Mouse (Mus musculus): ENCODE data around the gene Rbms1. TPM values are rescaled to one million over a fixed set of nuclear protein-coding genes. Genes with fewer than 3 reads are reported as not detected.

Gene Rbms1
- polyA plus RNA-seq, 1 experiment from 2014 or later, result 54.5 TPM

DNA sequence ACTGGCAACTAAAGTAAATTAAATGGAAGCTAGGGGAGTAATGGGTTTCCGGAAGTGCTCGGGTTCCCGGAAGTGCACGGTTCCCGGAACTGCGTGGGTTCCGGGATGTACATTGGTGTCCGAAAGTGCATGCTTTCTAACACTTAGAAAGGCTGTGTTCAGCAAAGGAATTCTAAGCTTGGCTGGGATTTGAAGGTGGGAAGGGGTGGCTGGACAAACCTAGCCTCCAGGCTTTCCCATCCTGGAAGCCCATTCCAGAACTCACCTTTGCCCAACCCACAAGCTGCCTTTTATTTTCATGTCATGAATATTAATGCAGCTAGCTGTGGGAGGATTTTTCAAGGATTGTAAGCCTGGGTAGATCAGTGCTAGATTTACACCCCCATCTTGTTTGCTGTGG, 51.3 kb downstream of the Rbms1 start:
- Histone ChIP-seq H3K9ac (no peak overlapping the region), H3K4me3 (no peak overlapping the region), H3K36me3 (no peaks in the 10 kb centered on the region), H3K9me3 (replicated peaks) (no peaks in the 10 kb centered on the region), H3K4me1 (peaks cover 15% of the 10 kb centered on the region; the same call in 1 of the 2 replicates), H3K4me2 (no peak overlapping the region), H3K27ac (no peak overlapping the region), H3K27me3 (replicated peaks) (no peaks in the 10 kb centered on the region)
- 77% methylated on average over 8 of the region's 8 CpGs for WGBS (ENCODE audit: insufficient replicate concordance)
- ATAC-seq, result no peak

DNA sequence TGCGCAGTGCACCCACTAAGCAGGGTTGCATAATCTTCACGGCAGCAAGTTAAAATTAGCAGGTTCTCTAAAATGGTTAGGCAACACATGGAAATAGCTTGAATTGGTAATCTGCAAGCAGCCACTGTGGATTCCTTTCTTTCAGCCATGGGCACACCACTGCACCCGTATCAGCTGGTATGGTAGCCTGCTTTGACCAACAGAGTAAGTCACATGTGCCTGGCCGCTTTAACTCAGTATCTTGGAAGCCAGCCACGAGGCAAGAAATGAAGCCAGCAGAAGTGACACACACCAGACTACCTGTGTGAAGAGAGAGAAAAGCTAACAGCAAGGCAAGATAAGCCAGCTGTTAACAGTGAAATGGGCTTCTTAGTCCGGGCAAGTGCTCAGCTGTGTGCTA, 52.2 kb downstream of the Rbms1 start:
- H3K4me3 ChIP-seq, result no peak overlapping the region
- H3K4me1 ChIP-seq, result peaks cover 15% of the 10 kb centered on the region; the same call in 1 of the 2 replicates
- ATAC-seq, result no peak
- no peaks in the 10 kb centered on the region for H3K27me3 ChIP-seq (replicated peaks)
- no peaks in the 10 kb centered on the region for H3K9me3 ChIP-seq (replicated peaks)
- no peak overlapping the region for H3K27ac ChIP-seq
- WGBS (ENCODE audit: insufficient replicate concordance), result 33% methylated on average over 6 of the region's 6 CpGs
- H3K9ac ChIP-seq, result no peak overlapping the region
- no peak overlapping the region for H3K4me2 ChIP-seq
- H3K36me3 ChIP-seq, result no peaks in the 10 kb centered on the region

DNA sequence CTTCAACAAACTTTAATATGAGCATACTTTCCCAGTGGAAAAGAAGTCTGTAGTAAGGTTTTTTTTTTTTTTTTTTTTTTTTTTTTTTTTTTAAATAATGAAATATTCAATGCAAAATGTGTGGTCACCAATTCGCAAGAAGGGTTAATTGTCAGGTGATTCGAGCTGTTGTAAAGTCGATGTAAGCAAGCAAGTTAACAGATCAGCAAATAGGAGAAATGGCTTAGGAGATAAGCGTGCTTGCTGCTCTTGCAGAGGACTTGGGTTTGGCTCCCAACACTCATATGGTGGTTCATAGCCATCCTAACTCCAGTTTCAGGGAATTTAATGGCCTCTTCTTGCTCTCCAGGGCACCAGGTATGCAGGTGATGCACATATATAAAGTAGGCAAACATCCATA, 54.4 kb downstream of the Rbms1 start:
- Histone ChIP-seq H3K9me3 (replicated peaks) (no peaks in the 10 kb centered on the region), H3K36me3 (no peaks in the 10 kb centered on the region), H3K4me3 (no peak overlapping the region), H3K4me1 (peaks cover 20% of the 10 kb centered on the region; the same call in 1 of the 2 replicates), H3K4me2 (no peak overlapping the region), H3K27me3 (replicated peaks) (no peaks in the 10 kb centered on the region), H3K27ac (no peak overlapping the region), H3K9ac (no peak overlapping the region)
- 38% methylated on average over 4 of the region's 4 CpGs for whole genome bisulfite sequencing (ENCODE audit: insufficient replicate concordance)
- ATAC-seq, result no peak

DNA sequence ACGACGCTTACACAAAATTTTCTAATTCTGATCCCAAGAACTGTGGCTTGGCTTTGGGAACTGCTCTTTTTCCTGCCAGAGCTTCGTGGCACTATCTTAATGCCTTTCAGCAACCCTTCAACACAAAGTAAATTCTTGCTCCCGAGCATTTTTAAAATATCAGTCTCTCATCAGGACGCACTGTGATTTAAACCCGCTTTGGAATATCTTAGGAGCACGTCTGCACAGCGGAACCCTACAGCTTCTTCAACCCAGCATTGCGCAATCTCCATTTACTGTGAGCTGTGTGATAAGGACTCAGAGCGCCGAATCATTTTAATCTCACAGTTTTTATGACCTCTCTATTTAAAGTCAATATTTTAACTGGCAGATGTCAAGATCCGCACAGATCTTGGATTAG, 54.9 kb downstream of the Rbms1 start:
- H3K9me3 ChIP-seq (replicated peaks), result no peaks in the 10 kb centered on the region
- 38% methylated on average over 12 of the region's 12 CpGs for WGBS (ENCODE audit: insufficient replicate concordance)
- no peaks in the 10 kb centered on the region for H3K36me3 ChIP-seq
- H3K27me3 ChIP-seq (replicated peaks), result no peaks in the 10 kb centered on the region
- no peak overlapping the region for H3K4me2 ChIP-seq
- H3K27ac ChIP-seq, result no peak overlapping the region
- H3K4me3 ChIP-seq, result no peak overlapping the region
- peaks cover 21% of the 10 kb centered on the region; the same call in 1 of the 2 replicates for H3K4me1 ChIP-seq
- ATAC-seq, result no peak
- no peak overlapping the region for H3K9ac ChIP-seq

DNA sequence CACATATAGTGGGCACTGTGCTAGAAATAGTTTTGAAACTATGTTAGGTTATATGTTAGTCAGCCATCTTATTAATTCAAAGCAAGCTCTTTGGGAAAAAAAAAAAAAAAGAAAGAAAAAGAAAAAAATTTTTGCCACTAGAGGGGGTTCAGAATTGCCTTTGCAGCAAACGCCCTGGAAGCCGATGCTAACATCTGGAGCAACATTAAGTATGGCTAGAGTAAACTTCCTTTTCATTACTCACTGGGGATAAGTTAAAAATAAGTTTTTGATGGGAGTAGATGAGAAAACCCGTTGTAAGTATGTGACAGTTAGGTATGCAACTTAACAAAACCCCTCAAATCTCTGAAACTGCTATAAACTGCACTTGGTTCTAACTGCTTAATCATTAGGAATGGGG, 57.7 kb downstream of the Rbms1 start:
- no peak overlapping the region for H3K27ac ChIP-seq
- no peak for ATAC-seq
- no peak overlapping the region for H3K4me3 ChIP-seq
- H3K4me1 ChIP-seq, result peaks cover 21% of the 10 kb centered on the region
- 17% methylated on average over 3 of the region's 3 CpGs for WGBS (ENCODE audit: insufficient replicate concordance)
- H3K9me3 ChIP-seq (replicated peaks), result no peaks in the 10 kb centered on the region
- no peak overlapping the region for H3K9ac ChIP-seq
- H3K27me3 ChIP-seq (replicated peaks), result no peaks in the 10 kb centered on the region
- H3K4me2 ChIP-seq, result no peak overlapping the region
- no peaks in the 10 kb centered on the region for H3K36me3 ChIP-seq

DNA sequence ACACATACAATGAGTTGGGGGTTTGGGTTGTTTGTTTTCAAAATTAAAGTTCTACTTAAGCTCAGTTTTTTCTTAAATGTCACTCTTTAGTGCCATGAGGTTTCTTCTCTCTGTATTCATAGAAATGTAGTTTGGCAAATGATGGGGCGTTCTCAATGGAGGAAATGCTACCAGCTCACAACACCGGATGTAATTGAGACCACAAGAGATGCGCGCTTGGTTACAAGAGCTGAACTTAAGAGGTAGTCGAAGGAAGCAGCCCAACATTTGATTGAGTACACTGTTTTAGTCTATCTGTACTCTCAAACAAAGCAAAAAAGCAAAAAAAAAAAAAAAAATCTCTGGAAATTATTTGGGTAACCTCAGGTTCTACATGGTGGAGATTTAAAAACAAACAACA, 58.9 kb downstream of the Rbms1 start:
- H3K27ac ChIP-seq, result no peak overlapping the region
- H3K36me3 ChIP-seq, result no peaks in the 10 kb centered on the region
- H3K27me3 ChIP-seq (replicated peaks), result no peaks in the 10 kb centered on the region
- H3K9ac ChIP-seq, result no peak overlapping the region
- H3K4me2 ChIP-seq, result no peak overlapping the region
- no peak for ATAC-seq
- peaks cover 21% of the 10 kb centered on the region for H3K4me1 ChIP-seq
- WGBS (ENCODE audit: insufficient replicate concordance), result 22% methylated on average over 5 of the region's 5 CpGs
- H3K4me3 ChIP-seq, result no peak overlapping the region
- no peaks in the 10 kb centered on the region for H3K9me3 ChIP-seq (replicated peaks)

DNA sequence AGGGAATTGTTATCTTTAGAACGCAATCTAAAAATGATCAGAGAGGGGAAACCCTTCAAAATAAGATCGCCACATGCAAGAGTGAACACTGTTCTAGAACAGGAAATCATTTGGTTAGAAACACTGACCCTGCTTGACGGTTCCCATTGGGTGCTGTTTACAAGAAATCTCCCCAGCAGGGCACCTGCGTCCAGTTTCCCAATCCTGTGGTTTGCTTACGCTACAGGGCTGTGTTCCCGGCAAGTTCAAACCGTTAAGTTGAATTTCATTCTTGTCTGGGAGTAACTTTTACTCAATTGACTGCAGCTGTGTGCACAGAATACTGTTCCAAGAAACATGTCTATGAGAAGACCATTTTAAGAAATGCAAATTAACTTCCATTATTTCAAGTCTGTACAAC, 59.5 kb downstream of the Rbms1 start:
- H3K27me3 ChIP-seq (replicated peaks), result no peaks in the 10 kb centered on the region
- no peak overlapping the region for H3K27ac ChIP-seq
- H3K4me3 ChIP-seq, result no peak overlapping the region
- no peak overlapping the region for H3K9ac ChIP-seq
- WGBS (ENCODE audit: insufficient replicate concordance), result 35% methylated on average over 7 of the region's 7 CpGs
- H3K4me2 ChIP-seq, result no peak overlapping the region
- peaks cover 21% of the 10 kb centered on the region for H3K4me1 ChIP-seq
- no peaks in the 10 kb centered on the region for H3K36me3 ChIP-seq
- no peaks in the 10 kb centered on the region for H3K9me3 ChIP-seq (replicated peaks)
- ATAC-seq, result no peak

DNA sequence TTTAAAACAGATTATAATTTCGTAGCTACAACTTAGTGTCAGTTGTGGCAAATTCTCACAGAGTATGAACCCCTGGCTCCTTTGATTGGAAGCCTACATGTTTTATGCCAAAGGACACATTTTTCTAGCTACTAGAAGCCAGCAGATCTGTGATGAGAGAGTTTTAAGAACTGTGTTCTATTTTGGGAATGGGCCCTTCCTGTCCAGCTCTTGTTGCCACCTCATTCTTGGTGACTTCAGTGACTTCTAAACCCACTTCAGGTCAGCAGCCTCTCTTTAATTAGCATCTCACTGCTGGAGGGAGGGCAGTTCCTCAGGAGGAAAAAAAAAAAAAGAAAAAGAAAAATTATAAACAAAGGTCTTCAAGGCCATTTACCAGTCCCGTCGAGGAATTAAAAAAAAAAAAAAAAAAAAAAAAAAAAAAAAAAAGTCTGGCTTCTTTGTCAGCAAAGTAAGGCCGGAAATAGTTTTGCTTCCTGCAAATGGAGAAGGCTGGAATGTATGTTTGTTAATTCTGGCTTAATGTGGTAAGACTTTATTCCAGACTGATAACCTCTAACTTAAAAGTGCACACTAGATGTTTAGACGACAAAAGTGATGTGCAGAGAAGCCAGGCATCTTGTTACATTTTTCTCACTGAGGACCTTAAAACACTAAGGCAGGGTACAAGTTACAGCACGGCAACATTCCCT, 60.4 kb downstream of the Rbms1 start:
- Histone ChIP-seq H3K9me3 (replicated peaks) (no peaks in the 10 kb centered on the region), H3K27ac (no peak overlapping the region), H3K4me2 (no peak overlapping the region), H3K4me1 (peaks cover 18% of the 10 kb centered on the region), H3K4me3 (no peak overlapping the region), H3K27me3 (replicated peaks) (no peaks in the 10 kb centered on the region), H3K9ac (no peak overlapping the region), H3K36me3 (no peaks in the 10 kb centered on the region)
- WGBS (ENCODE audit: insufficient replicate concordance), result 46% methylated on average over 6 of the region's 6 CpGs
- ATAC-seq, result no peak

DNA sequence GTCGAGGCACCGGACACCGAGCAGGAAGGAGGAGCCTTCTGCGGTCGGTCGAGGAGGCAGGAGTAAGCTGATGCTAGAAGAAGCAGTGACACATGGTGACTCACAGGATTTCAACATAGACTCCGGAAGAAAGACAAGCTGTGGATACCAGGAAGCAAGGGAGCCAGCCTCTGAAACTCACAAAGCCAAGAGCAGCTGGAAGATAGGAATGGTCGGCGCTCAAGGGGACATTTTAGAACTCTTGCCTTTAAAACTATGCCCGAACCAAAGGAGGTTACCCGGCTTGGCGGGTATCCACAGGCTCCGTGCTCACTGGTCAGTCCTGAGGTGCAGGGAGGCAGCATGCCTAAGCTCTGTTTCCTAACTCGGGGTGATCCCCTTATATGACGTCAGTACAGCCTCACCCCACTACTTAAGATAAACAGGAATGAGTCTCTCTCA, 61.5 kb downstream of the Rbms1 start:
- Histone ChIP-seq H3K9me3 (replicated peaks) (no peaks in the 10 kb centered on the region), H3K9ac (no peak overlapping the region), H3K4me2 (peak overlapping the region; percentile 45), H3K27me3 (replicated peaks) (no peaks in the 10 kb centered on the region), H3K36me3 (no peaks in the 10 kb centered on the region), H3K4me1 (peaks cover 18% of the 10 kb centered on the region), H3K27ac (no peak overlapping the region), H3K4me3 (no peak overlapping the region)
- 16% methylated on average over 15 of the region's 15 CpGs for WGBS (ENCODE audit: insufficient replicate concordance)
- no peak for ATAC-seq

DNA sequence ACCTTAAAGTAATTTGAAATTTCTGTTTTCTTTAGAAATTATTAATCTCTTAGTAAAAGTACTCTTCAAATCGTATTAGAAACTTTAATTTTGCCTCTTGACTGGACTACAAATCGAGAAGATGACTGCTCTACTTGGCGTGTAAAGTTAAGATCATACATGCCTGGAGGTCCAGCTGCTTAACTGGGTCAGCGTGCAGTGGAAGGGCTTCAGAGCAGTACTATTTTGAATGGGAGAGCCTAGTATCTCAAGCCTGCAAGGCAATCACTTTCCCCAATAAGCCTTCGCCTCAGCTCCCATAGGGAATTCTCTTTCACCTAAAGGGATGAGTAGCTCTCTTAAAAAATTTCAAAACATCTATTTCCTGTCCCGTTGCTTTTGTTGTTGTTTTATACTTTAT, 62.0 kb downstream of the Rbms1 start:
- Histone ChIP-seq H3K36me3 (no peaks in the 10 kb centered on the region), H3K4me1 (peaks cover 18% of the 10 kb centered on the region), H3K9ac (no peak overlapping the region), H3K27me3 (replicated peaks) (no peaks in the 10 kb centered on the region), H3K9me3 (replicated peaks) (no peaks in the 10 kb centered on the region), H3K4me3 (no peak overlapping the region), H3K4me2 (peak overlapping the region; percentile 45; the same call in 1 of the 2 replicates), H3K27ac (no peak overlapping the region)
- no peak for ATAC-seq
- WGBS (ENCODE audit: insufficient replicate concordance), result 58% methylated on average over 6 of the region's 6 CpGs

DNA sequence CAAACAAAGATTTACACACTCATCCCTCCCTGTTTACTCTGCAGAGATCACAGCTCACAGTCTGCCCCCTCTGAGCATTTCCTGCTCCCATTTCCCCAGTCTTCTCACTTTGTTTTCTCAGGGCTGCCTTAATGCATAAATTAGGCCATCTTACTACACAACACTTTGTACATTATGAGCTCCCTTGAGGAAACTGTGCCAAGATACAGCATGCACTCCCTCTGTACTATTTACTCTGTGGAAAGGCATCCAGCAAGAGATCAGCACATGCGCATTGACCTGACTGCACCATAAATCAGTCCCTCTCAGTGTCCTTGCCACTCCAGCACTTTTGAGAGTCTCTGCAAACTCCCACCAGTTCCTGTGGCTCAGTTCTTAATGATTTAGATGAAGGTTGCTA, 70.0 kb downstream of the Rbms1 start:
- no peak overlapping the region for H3K9ac ChIP-seq
- no peaks in the 10 kb centered on the region for H3K36me3 ChIP-seq
- H3K27ac ChIP-seq, result no peak overlapping the region
- H3K4me1 ChIP-seq, result no peaks in the 10 kb centered on the region
- H3K27me3 ChIP-seq (replicated peaks), result no peaks in the 10 kb centered on the region
- no peak overlapping the region for H3K4me3 ChIP-seq
- H3K9me3 ChIP-seq (replicated peaks), result no peaks in the 10 kb centered on the region
- ATAC-seq, result no peak
- WGBS (ENCODE audit: insufficient replicate concordance), result 92% methylated on average over 1 of the region's 1 CpGs
- H3K4me2 ChIP-seq, result no peak overlapping the region

DNA sequence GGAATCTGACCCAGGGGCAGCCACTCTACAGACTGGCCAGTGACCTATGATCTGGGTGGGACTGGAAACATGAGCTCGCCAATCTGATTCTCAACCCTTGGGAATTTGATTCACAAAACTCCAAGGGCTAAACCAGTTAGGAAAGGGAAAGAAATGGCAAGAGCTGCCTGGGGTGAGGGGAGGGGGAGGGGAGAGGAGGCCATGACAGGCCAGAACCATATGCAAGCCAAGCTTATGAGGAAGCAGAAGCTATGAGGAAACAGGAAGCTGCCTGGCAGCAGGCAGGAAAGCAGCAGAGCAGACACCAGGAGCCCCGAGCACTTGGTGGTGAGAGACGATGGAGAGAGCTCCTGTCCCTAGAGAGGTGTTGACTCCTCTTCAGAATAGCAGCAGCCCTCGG, 79.1 kb downstream of the Rbms1 start:
- WGBS (ENCODE audit: insufficient replicate concordance), result 22% methylated on average over 4 of the region's 4 CpGs
- Histone ChIP-seq H3K4me2 (no peak overlapping the region), H3K27ac (peak overlapping the region; percentile 32; the same call in 1 of the 2 replicates), H3K27me3 (replicated peaks) (no peaks in the 10 kb centered on the region; the same call in 1 of the 2 replicates), H3K9me3 (replicated peaks) (no peaks in the 10 kb centered on the region), H3K4me3 (no peak overlapping the region), H3K9ac (no peak overlapping the region), H3K36me3 (no peaks in the 10 kb centered on the region), H3K4me1 (peaks cover 39% of the 10 kb centered on the region)
- no peak for ATAC-seq

DNA sequence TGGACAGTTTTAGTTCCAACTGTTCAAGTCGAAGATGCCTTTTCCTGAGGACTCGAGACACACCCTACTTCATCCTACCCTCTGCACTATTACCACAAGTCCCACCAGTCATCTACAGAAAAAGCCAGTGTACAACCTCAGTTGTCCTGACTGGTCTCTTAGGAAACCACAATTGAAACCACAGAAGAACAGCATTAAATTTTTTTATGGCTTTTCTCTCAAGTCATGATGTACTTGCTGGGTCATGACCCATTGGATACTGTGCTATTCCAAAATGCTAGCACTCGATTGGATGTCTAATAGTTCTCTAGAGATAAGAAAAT, 80.0 kb downstream of the Rbms1 start:
- H3K9me3 ChIP-seq (replicated peaks), result no peaks in the 10 kb centered on the region
- H3K27me3 ChIP-seq (replicated peaks), result no peaks in the 10 kb centered on the region; the same call in 1 of the 2 replicates
- no peak overlapping the region for H3K4me2 ChIP-seq
- no peak overlapping the region for H3K27ac ChIP-seq
- 29% methylated on average over 3 of the region's 3 CpGs for WGBS (ENCODE audit: insufficient replicate concordance)
- peaks cover 49% of the 10 kb centered on the region for H3K4me1 ChIP-seq
- no peak for ATAC-seq
- H3K36me3 ChIP-seq, result peaks cover 8% of the 10 kb centered on the region; the same call in 1 of the 2 replicates
- H3K9ac ChIP-seq, result no peak overlapping the region
- H3K4me3 ChIP-seq, result no peak overlapping the region

Data from liver, embryonic 12.5 days (tissue).